Mouse (Mus musculus) heart, postnatal 14 days (tissue): ENCODE results near the gene Baz1b. TPM values are rescaled to one million over a fixed set of nuclear protein-coding genes. Genes with fewer than 3 reads are reported as not detected.
"Not testable (repeated sequence)": the region's sequence is repeated elsewhere in the genome, so short reads cannot be mapped to it uniquely, and the experiment has no call there.

ENCODE experiments used
- DNase-seq, 2 experiments: peaks; one replicate each; pipeline ENCODE4 v3.0.0; 2021 to 2022
- intact Hi-C: fragments of 180-260 bp; cut with DNase I; formaldehyde crosslinking; loops from one replicate; pipeline ENCODE4 v1.15.1; 2025
- total RNA-seq, 2 experiments: library from RNA; stranded (reverse); gene quantifications; 2 replicates each; pipeline ENCODE4 v1.2.3; 2021

The Baz1b gene
- total RNA-seq, 2 experiments from 2014 or later: 43.1 to 44.9 TPM

GRCm38 (mm10) chr5:135224169-135224568 is 37.1 kb downstream of the Baz1b start:
- intact Hi-C loops: no loop called here
- DNase-seq: no peak

- DNase-seq, intact Hi-C loops: not testable (repeated sequence)
These were observed 38.8 kb downstream of the Baz1b start for GRCm38 (mm10) chr5:135225879-135226278.

GRCm38 (mm10) chr5:135230186-135230585 is 43.1 kb downstream of the Baz1b start:
- no peak for DNase-seq
- intact Hi-C loops: no loop called here

- no peak for DNase-seq
- intact Hi-C loops: no loop called here
These were observed 46.3 kb downstream of the Baz1b start for GRCm38 (mm10) chr5:135233166-135233920.

- intact Hi-C loops: loop anchor here (1.0 to 5.0 kb wide), 2 partner anchors 50 to 101 kb away; no protein-coding TSS in a partner anchor
- DNase-seq: peak; percentile 73 to 78
These were observed 49.5 kb downstream of the Baz1b start for GRCm38 (mm10) chr5:135236571-135236970.

- intact Hi-C loops: loop anchor here (5.0 kb wide), 1 partner anchor 98 kb away; no protein-coding TSS in a partner anchor
- no peak for DNase-seq
These were observed 51.8 kb downstream of the Baz1b start for GRCm38 (mm10) chr5:135238832-135239231.

- intact Hi-C loops: no loop called here
- DNase-seq: no peak
These were observed 54.4 kb downstream of the Baz1b start for GRCm38 (mm10) chr5:135241474-135241873.

- intact Hi-C loops: no loop called here
- no peak for DNase-seq
These were observed 55.1 kb downstream of the Baz1b start for GRCm38 (mm10) chr5:135242136-135242535.

GRCm38 (mm10) chr5:135242608-135243007 is 55.5 kb downstream of the Baz1b start:
- intact Hi-C loops: no loop called here
- DNase-seq: no peak

GRCm38 (mm10) chr5:135243166-135243565 is 56.1 kb downstream of the Baz1b start:
- intact Hi-C loops: no loop called here
- no peak for DNase-seq

GRCm38 (mm10) chr5:135246531-135246930 is 59.5 kb downstream of the Baz1b start:
- no peak for DNase-seq
- intact Hi-C loops: no loop called here

- DNase-seq: no peak
- intact Hi-C loops: no loop called here
These were observed 60.3 kb downstream of the Baz1b start for GRCm38 (mm10) chr5:135247337-135247736.

- no peak for DNase-seq
- intact Hi-C loops: no loop called here
These were observed 62.1 kb downstream of the Baz1b start for GRCm38 (mm10) chr5:135248956-135249676.

GRCm38 (mm10) chr5:135250186-135251078 is 63.4 kb downstream of the Baz1b start:
- peak; percentile 19 to 28 for DNase-seq
- intact Hi-C loops: no loop called here

- DNase-seq: peak; percentile 89 to 93
- intact Hi-C loops: no loop called here
These were observed 64.0 kb downstream of the Baz1b start, which contains the start of gene Fzd9 for GRCm38 (mm10) chr5:135251079-135251454. Fzd9 (minus strand) TSS chr5:135251230.

GRCm38 (mm10) chr5:135253741-135254401 is 66.8 kb downstream of the Baz1b start:
- no peak for DNase-seq
- intact Hi-C loops: no loop called here

GRCm38 (mm10) chr5:135256166-135256565 is 69.1 kb downstream of the Baz1b start:
- intact Hi-C loops: no loop called here

GRCm38 (mm10) chr5:135257559-135257958 is 70.5 kb downstream of the Baz1b start:
- intact Hi-C loops: no loop called here

More at GRCm38 (mm10) chr5:135256166-135256565, 69.1 kb downstream of the Baz1b start:
- DNase-seq: no peak

GRCm38 (mm10) chr5:135258280-135259150 is 71.5 kb downstream of the Baz1b start:
- peak in 1 of 2 experiments; percentile 29 for DNase-seq
- intact Hi-C loops: no loop called here

More at GRCm38 (mm10) chr5:135257559-135257958, 70.5 kb downstream of the Baz1b start:
- DNase-seq: no peak
